Mouse (Mus musculus): ENCODE measurements at regions not wholly inside any gene's neighbourhood (a gene's known extent, or its start where the extent isn't known, plus 50 kb on each side); places are given as distances from the start of the nearest gene placed in this dataset.
A peak's percentile ranks its signal among the peaks of the same experiment; 100 is the strongest.

- no peak for DNase-seq
Measured at GRCm38 (mm10) chr16:12359116-12359515, 375.2 kb downstream of the Shisa9 start.

- DNase-seq = peak; percentile 47
Measured at GRCm38 (mm10) chr16:12389545-12389944, 405.6 kb downstream of the Shisa9 start.

- DNase-seq = no peak
Measured at GRCm38 (mm10) chr16:12435697-12436221, 451.8 kb downstream of the Shisa9 start.

- DNase-seq = no peak
Measured at GRCm38 (mm10) chr16:12438622-12439021, 454.7 kb downstream of the Shisa9 start.

GRCm38 (mm10) chr16:12454791-12455190 lies 470.9 kb downstream of the Shisa9 start:
- peak; percentile 28 for DNase-seq

All from right cerebral cortex, postnatal 25 days (tissue).